Mouse (Mus musculus) MEL (cell line): ENCODE data around the gene H2-Ob. TPM values are rescaled to one million over a fixed set of nuclear protein-coding genes. Genes with fewer than 3 reads are reported as not detected.

Experiments
- DNase-seq: peaks from one replicate; pipeline ENCODE4 v3.0.0; 2011; ENCODE audit warnings: low read depth, low spot score
- H3K27ac ChIP-seq: 2 replicates; pipeline ENCODE4 v1.5.1; 2012; ENCODE audit warnings: low read depth, mild to moderate bottlenecking, control low read depth, low read length, moderate library complexity; ENCODE audit not compliant: control insufficient read depth
- H3K27me3 ChIP-seq, 2 experiments: fragments of 150-350 bp in 1 of 2; sonication (generic) in 1 of 2; 2 replicates each; pipeline ENCODE4 v1.6.1; 2012; ENCODE audit warnings: low read length in 2 of 2, mild to moderate bottlenecking in 2 of 2, improper control_type of control experiment in 1 of 2, moderate library complexity in 1 of 2; ENCODE audit not compliant: insufficient read depth in 2 of 2, control insufficient read depth in 1 of 2
- H3K36me3 ChIP-seq, 2 experiments: 2 replicates each; pipeline ENCODE4 v1.6.1; 2012 to 2014; ENCODE audit warnings: low read length in 2 of 2, improper control_type of control experiment in 1 of 2, inconsistent platforms in 1 of 2, mild to moderate bottlenecking in 1 of 2; ENCODE audit not compliant: insufficient read depth in 2 of 2, control insufficient read depth in 1 of 2
- H3K4me1 ChIP-seq, 2 experiments: fragments of 150-350 bp in 1 of 2; sonication (generic) in 1 of 2; 2 replicates each; pipeline ENCODE4 v1.6.1; 2012; ENCODE audit warnings: low read length in 2 of 2, improper control_type of control experiment in 1 of 2, mild to moderate bottlenecking in 1 of 2; ENCODE audit not compliant: insufficient read depth in 2 of 2, control insufficient read depth in 1 of 2
- H3K4me3 ChIP-seq, 2 experiments: fragments of 150-350 bp in 1 of 2; sonication (generic) in 1 of 2; 2 replicates each; pipeline ENCODE4 v1.5.1; 2012; ENCODE audit warnings: low read depth in 2 of 2, low read length in 2 of 2, mild to moderate bottlenecking in 2 of 2, moderate library complexity in 2 of 2, control low read depth in 1 of 2, improper control_type of control experiment in 1 of 2; ENCODE audit not compliant: control insufficient read depth in 1 of 2, insufficient read depth in 1 of 2
- H3K79me2 ChIP-seq: 2 replicates; pipeline ENCODE4 v1.6.1; 2012; ENCODE audit warnings: mild to moderate bottlenecking, low read length, moderate library complexity; ENCODE audit not compliant: control insufficient read depth, poor library complexity, insufficient read depth
- H3K9ac ChIP-seq: 2 replicates; pipeline ENCODE4 v1.6.1; 2012; ENCODE audit warnings: low read depth, mild to moderate bottlenecking, control low read depth, low read length, moderate library complexity; ENCODE audit not compliant: control insufficient read depth, poor library complexity, severe bottlenecking
- H3K9me3 ChIP-seq: fragments of 150-350 bp; sonication (generic); replicated peaks from 2 replicates; pipeline ENCODE4 v1.6.1; 2012; ENCODE audit warnings: mild to moderate bottlenecking, low read length, improper control_type of control experiment, moderate library complexity; ENCODE audit not compliant: insufficient read depth
- BHLHE40 ChIP-seq: IDR thresholded peaks from 2 replicates; pipeline ENCODE4 v1.6.1; 2012; ENCODE audit warnings: low read depth, mild to moderate bottlenecking, inconsistent platforms, low read length, improper control_type of control experiment, borderline replicate concordance
- CTCF ChIP-seq, 3 experiments: IDR thresholded peaks in 2 of 3; conservative IDR thresholded peaks in 1 of 3; 2 replicates each; pipeline ENCODE4 v1.5.1; 2011 to 2012; ENCODE audit warnings: low read length in 3 of 3, low read depth in 2 of 3, mild to moderate bottlenecking in 2 of 3, improper control_type of control experiment in 1 of 3, inconsistent platforms in 1 of 3, mixed read lengths in 1 of 3, moderate library complexity in 1 of 3; ENCODE audit not compliant: control insufficient read depth in 1 of 3, insufficient read depth in 1 of 3, poor library complexity in 1 of 3, severe bottlenecking in 1 of 3
- ETS1 ChIP-seq: IDR thresholded peaks from 2 replicates; pipeline ENCODE4 v1.6.1; 2012; ENCODE audit warnings: low read depth, mild to moderate bottlenecking, inconsistent platforms, low read length, improper control_type of control experiment, moderate library complexity
- GABPA ChIP-seq: IDR thresholded peaks from 2 replicates; pipeline ENCODE4 v1.6.1; 2012; ENCODE audit warnings: low read depth, mild to moderate bottlenecking, inconsistent platforms, low read length, improper control_type of control experiment, moderate library complexity
- JUND ChIP-seq: IDR thresholded peaks from 2 replicates; pipeline ENCODE4 v1.6.1; 2011; ENCODE audit warnings: low read depth, mild to moderate bottlenecking, improper control_type of control experiment, low read length
- KAT2A ChIP-seq: conservative IDR thresholded peaks from 2 replicates; pipeline ENCODE4 v1.6.1; 2012; ENCODE audit warnings: low read depth, low read length, improper control_type of control experiment, inconsistent platforms
- MAX ChIP-seq: IDR thresholded peaks from 2 replicates; pipeline ENCODE4 v1.6.1; 2011; ENCODE audit warnings: low read length, improper control_type of control experiment
- MAZ ChIP-seq: IDR thresholded peaks from 2 replicates; pipeline ENCODE4 v1.6.1; 2012; ENCODE audit warnings: low read depth, mild to moderate bottlenecking, inconsistent platforms, low read length, improper control_type of control experiment
- MEF2A ChIP-seq: IDR thresholded peaks from 2 replicates; pipeline ENCODE4 v1.6.1; 2014; ENCODE audit warnings: low read depth, mild to moderate bottlenecking, inconsistent platforms, low read length, improper control_type of control experiment; ENCODE audit not compliant: poor library complexity, insufficient replicate concordance, severe bottlenecking; ENCODE audit errors: extremely low read depth
- MYB ChIP-seq: IDR thresholded peaks from 2 replicates; pipeline ENCODE4 v1.6.1; 2011; ENCODE audit warnings: mild to moderate bottlenecking, low read depth, low read length, improper control_type of control experiment
- MYC ChIP-seq: IDR thresholded peaks from 2 replicates; pipeline ENCODE4 v1.6.1; 2011; ENCODE audit warnings: low read depth, mild to moderate bottlenecking, low read length, improper control_type of control experiment, moderate library complexity
- POLR2A ChIP-seq, 2 experiments: IDR thresholded peaks; 2 replicates each; pipeline ENCODE4 v1.6.1; 2011 to 2012; ENCODE audit warnings: low read length in 2 of 2, mild to moderate bottlenecking in 2 of 2, control low read depth in 1 of 2, improper control_type of control experiment in 1 of 2, low read depth in 1 of 2, moderate library complexity in 1 of 2; ENCODE audit not compliant: control insufficient read depth in 1 of 2, insufficient read depth in 1 of 2, poor library complexity in 1 of 2
- SIN3A ChIP-seq: IDR thresholded peaks from 2 replicates; pipeline ENCODE4 v1.6.1; 2012; ENCODE audit warnings: low read length, improper control_type of control experiment, inconsistent platforms
- SMC3 ChIP-seq: IDR thresholded peaks from 2 replicates; pipeline ENCODE4 v1.6.1; 2011; ENCODE audit warnings: low read depth, low read length, improper control_type of control experiment
- TAL1 ChIP-seq: IDR thresholded peaks from 2 replicates; pipeline ENCODE4 v1.6.1; 2012; ENCODE audit warnings: mild to moderate bottlenecking, inconsistent platforms, low read length, moderate library complexity, mixed read lengths
- TBP ChIP-seq: IDR thresholded peaks from 2 replicates; pipeline ENCODE4 v1.8.0; 2011; ENCODE audit warnings: low read depth, low read length, improper control_type of control experiment
- USF2 ChIP-seq, 2 experiments: IDR thresholded peaks; 2 replicates each; pipeline ENCODE4 v1.6.1; 2011 to 2012; ENCODE audit warnings: improper control_type of control experiment in 2 of 2, low read length in 2 of 2, borderline replicate concordance in 1 of 2, inconsistent platforms in 1 of 2, low read depth in 1 of 2, mild to moderate bottlenecking in 1 of 2; ENCODE audit not compliant: insufficient read depth in 1 of 2
- ZKSCAN1 ChIP-seq: IDR thresholded peaks from 2 replicates; pipeline ENCODE4 v1.6.1; 2012; ENCODE audit warnings: low read depth, mild to moderate bottlenecking, inconsistent platforms, low read length, improper control_type of control experiment, moderate library complexity
- ZMIZ1 ChIP-seq: IDR thresholded peaks from 2 replicates; pipeline ENCODE4 v1.6.1; 2012; ENCODE audit warnings: low read depth, mild to moderate bottlenecking, inconsistent platforms, low read length, improper control_type of control experiment, moderate library complexity
- ZNF384 ChIP-seq: IDR thresholded peaks from 2 replicates; pipeline ENCODE4 v1.6.1; 2012; ENCODE audit warnings: low read depth, mild to moderate bottlenecking, inconsistent platforms, low read length, improper control_type of control experiment
- polyA plus RNA-seq, 2 experiments: library from polyadenylated mRNA; stranded (reverse) in 1 of 2; unstranded in 1 of 2; fragments of >175 nt in 1 of 2; fragments of >200 nt in 1 of 2; gene quantifications; 2 replicates each; pipeline versions ENCODE4 v1.2.1 to v1.2.4; 2012; ENCODE audit warnings: low replicate concordance in 2 of 2, low read depth in 1 of 2; ENCODE audit not compliant: insufficient read length in 2 of 2, insufficient read depth in 1 of 2, missing spikeins in 1 of 2
- total RNA-seq: library from RNA; depleted of rRNA; stranded (reverse); fragments of 300-350 nt; gene quantifications from 2 replicates; pipeline ENCODE4 v1.2.3, GENCODE M21; 2012

The H2-Ob gene
- total and polyA plus RNA-seq, 3 experiments: 0.81 to 2.0 TPM; not detected in 1

DNA sequence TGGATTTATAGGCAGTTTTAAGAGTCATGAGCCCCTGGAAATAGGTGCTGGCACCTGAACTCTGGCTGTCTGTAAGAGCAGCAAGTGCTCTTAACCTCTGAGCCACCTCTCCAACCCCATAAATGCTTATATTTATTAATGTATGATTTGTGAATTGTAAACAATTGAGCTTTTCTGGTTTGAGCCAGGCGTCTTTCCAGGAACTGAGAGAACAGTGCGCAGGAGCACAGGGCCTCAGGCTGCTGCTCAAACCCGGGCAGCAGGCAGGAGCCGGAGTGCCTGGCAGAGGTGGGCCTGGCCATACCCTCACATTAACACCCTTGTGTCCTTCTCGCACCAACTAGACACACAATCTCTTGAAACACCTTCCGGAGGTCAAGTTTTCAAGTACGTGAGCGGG lies 61.4 kb downstream of the H2-Ob start (continued):
- TF ChIP-seq TAL1 (no peak), ZKSCAN1 (no peak), ZMIZ1 (no peak)

DNA sequence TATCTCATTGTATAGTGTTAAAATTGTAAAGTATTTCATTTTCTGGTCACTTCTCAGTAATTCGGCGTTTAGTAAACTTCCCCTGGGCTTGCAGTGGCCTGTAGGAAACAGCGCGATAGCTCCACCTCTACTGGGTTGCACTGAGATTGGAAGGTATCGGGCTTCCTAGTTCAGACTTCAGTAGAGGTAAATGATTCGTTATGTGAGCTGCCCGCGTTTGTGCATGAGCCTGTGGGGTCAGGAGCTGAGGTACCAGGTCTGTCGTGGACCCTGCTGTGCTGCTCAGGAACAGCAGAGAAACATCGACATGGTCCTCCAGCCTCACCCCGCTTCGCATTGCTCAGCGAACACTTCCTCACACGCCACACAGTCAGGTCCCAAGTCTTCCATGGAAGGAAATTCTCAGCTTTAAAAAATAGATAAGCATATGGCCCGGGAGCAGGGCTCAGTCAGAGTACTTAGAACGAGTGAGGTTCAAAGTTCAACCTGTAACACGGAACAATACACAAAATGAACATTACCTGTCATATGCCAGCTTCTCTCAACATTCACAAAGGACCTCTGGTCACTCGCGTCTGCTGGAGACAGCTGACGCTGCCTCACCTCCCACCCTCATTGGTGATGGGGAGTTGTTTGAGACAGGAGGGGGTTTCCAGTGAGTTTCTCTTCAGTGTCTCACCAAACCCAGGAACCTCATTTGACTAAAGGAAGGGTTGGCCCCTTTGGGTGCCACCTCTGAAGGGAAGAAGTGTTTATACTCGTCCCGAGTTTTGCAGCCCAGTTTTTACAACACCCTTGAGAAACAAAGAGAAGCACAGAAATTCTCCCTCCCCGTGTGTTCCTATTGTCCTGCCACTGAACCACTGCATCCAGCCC lies 62.2 kb downstream of the H2-Ob start:
- Histone ChIP-seq H3K79me2 (no peaks in the 10 kb centered on the region), H3K9ac (no peak overlapping the region)
- no peak for TF ChIP-seq MAZ
- TF ChIP-seq, all 39 proteins: peak for 0
- Histone ChIP-seq H3K27me3 (peaks cover 3 to 5% of the 10 kb centered on the region in 2 experiments), H3K36me3 (no peaks in the 10 kb centered on the region), H3K9me3 (no peaks in the 10 kb centered on the region), H3K4me1 (no peaks in the 10 kb centered on the region; a peak in 1 of 4 replicates), H3K27ac (no peak overlapping the region), H3K4me3 (no peak overlapping the region)
- no peak for DNase-seq

DNA sequence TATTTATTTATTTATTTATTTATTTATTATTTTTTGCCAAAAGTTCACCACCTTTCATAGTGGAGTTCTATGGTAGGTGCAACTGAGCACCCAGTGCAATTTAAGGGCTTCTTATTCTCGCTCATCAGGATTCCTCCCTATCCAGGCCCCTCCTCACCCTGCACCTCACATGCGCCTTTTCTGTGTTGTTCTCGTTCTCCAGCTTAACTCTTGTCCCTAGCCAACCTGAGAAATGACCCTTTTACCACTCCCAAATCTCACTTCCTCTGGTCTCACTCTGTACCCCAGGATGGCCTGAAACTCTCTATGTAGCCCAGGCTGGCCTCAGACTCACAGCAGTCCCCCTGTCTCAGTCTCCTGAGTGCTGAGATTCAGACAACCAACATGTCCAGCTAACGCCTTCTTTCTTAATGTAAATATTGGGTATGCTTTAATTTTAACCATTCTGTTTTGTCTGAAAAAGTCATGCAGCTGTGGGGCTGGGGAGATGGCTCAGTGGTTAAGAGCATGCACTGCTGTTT lies 63.0 kb downstream of the H2-Ob start:
- H3K36me3 ChIP-seq: no peaks in the 10 kb centered on the region
- no peaks in the 10 kb centered on the region; a peak in 1 of 4 replicates for H3K4me1 ChIP-seq
- TF ChIP-seq MYC (no peak), SIN3A (no peak), TBP (no peak), ZNF384 (no peak), GABPA (no peak), ZMIZ1 (no peak), KAT2A (no peak), BHLHE40 (no peak), ZKSCAN1 (no peak), CTCF (IDR thresholded peaks at IDR 0.05 in 2 of 3, conservative IDR thresholded peaks at IDR 0.05 in 1 of 3; ENCODE audit: control insufficient read depth in 1 of 3, insufficient read depth in 1 of 3, low read depth in 2 of 3, low read length in 3 of 3, poor library complexity in 1 of 3, severe bottlenecking in 1 of 3) (no peak), MEF2A (no peak), MYB (no peak), ETS1 (no peak), MAZ (no peak), MAX (no peak), USF2 (IDR thresholded peaks at IDR 0.05; ENCODE audit: borderline replicate concordance in 1 of 2, insufficient read depth in 1 of 2, low read depth in 1 of 2, low read length in 2 of 2) (no peak), JUND (no peak), SMC3 (no peak), POLR2A (IDR thresholded peaks at IDR 0.05; ENCODE audit: control insufficient read depth in 1 of 2, insufficient read depth in 1 of 2, low read depth in 1 of 2, low read length in 2 of 2, poor library complexity in 1 of 2) (no peak)
- TF ChIP-seq, all 39 proteins: peak for 0
- Histone ChIP-seq H3K27me3 (peaks cover 2 to 3% of the 10 kb centered on the region in 2 experiments), H3K79me2 (no peaks in the 10 kb centered on the region), H3K27ac (no peak overlapping the region), H3K9me3 (no peaks in the 10 kb centered on the region), H3K9ac (no peak overlapping the region), H3K4me3 (no peak overlapping the region)
- DNase-seq: no peak
